Mouse (Mus musculus): Measurements from ENCODE around the gene Rfx8. TPM values are rescaled to one million over a fixed set of nuclear protein-coding genes. Genes with fewer than 3 reads are reported as not detected.
A peak's percentile ranks its signal among the peaks of the same experiment; 100 is the strongest.
"Not testable (repeated sequence)": the region's sequence is repeated elsewhere in the genome, so short reads cannot be mapped to it uniquely, and the experiment has no call there.

The Rfx8 gene
- polyA plus RNA-seq, 1 experiment from 2014 or later: 0.21 TPM

DNA sequence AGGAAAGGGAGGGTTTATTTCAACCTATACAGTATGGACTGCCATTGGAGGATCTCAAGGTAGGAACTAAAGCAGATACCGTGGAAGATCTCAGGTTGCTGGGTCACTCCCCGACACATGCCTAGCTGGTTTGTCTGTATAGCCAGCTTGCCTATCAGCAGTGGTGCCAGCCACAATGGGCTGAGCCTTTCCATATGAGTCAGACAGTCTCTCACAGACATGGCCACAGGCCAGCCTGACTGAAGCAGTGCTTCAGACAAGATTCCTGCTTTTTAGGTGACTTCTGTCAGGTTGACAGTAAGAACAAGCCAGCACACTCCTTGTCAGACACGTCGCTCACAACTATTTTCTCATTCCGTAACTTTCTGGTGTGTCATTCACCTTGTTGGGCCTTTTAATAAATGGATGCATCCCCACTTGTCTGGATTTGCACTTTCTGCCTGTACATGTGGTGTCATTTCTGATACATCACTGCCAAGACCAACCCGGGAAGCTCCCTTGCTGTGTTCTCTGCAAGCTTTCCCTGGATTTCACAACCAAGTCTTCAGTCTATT lies 63.7 kb downstream of the Rfx8 start:
- no peak overlapping the region for H3K27ac ChIP-seq (ENCODE audit: low read length)
- no peak overlapping the region for H3K4me3 ChIP-seq (ENCODE audit: low read length)
- WGBS: 77% methylated on average over 6 of the region's 6 CpGs
- no peak overlapping the region for H3K4me2 ChIP-seq (replicated peaks; ENCODE audit: low read depth, low read length)
- H3K9ac ChIP-seq (replicated peaks; ENCODE audit: low read length): no peak overlapping the region
- peaks cover 13% of the 10 kb centered on the region; the same call in 1 of the 2 replicates for H3K27me3 ChIP-seq (ENCODE audit: insufficient read depth, low read length)
- ATAC-seq (ENCODE audit: low FRiP score, low TSS enrichment): no peak
- H3K4me1 ChIP-seq (ENCODE audit: insufficient read depth, low read length): no peaks in the 10 kb centered on the region
- peaks cover 5% of the 10 kb centered on the region; the same call in 1 of the 2 replicates for H3K9me3 ChIP-seq (ENCODE audit: low read length)
- H3K36me3 ChIP-seq (ENCODE audit: insufficient read depth, low read length): no peaks in the 10 kb centered on the region

DNA sequence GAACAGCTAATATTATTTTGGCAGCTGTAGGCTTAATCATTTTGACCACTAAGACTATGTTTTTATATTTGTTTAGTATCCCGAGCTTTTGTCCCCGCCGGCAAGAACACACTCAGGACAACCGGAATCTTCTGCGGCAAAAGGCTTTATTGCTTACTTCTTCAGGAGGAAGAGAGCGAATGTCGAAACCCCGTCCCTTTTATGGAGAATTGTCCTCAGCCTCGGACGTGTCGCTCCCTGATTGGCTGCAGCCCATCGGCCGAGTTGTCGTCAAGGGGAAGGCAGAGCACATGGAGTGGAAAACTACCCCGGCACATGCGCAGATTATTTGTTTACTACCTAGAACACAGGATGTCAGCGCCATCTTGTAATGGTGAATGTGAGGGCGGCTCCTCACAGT lies 65.9 kb downstream of the Rfx8 start:
- Histone ChIP-seq H3K27me3 (ENCODE audit: insufficient read depth, low read length) (peaks cover 29% of the 10 kb centered on the region), H3K4me1 (ENCODE audit: insufficient read depth, low read length) (peaks cover 11% of the 10 kb centered on the region)
- not testable (repeated sequence) for ATAC-seq (ENCODE audit: low FRiP score, low TSS enrichment); H3K4me3 ChIP-seq (ENCODE audit: low read length); H3K9ac ChIP-seq (replicated peaks; ENCODE audit: low read length); H3K27ac ChIP-seq (ENCODE audit: low read length); H3K9me3 ChIP-seq (ENCODE audit: low read length); H3K36me3 ChIP-seq (ENCODE audit: insufficient read depth, low read length); H3K4me2 ChIP-seq (replicated peaks; ENCODE audit: low read depth, low read length)
- WGBS: 86% methylated on average over 18 of the region's 18 CpGs

GRCm38 (mm10) chr1:39653028-39653427 lies 67.8 kb downstream of the Rfx8 start:
- Histone ChIP-seq H3K9me3 (ENCODE audit: low read length) (no peaks in the 10 kb centered on the region), H3K27me3 (ENCODE audit: insufficient read depth, low read length) (peaks cover 45% of the 10 kb centered on the region), H3K4me2 (replicated peaks; ENCODE audit: low read depth, low read length) (no peak overlapping the region), H3K9ac (replicated peaks; ENCODE audit: low read length) (no peak overlapping the region), H3K36me3 (ENCODE audit: insufficient read depth, low read length) (no peaks in the 10 kb centered on the region), H3K4me1 (ENCODE audit: insufficient read depth, low read length) (peaks cover 11% of the 10 kb centered on the region), H3K27ac (ENCODE audit: low read length) (no peak overlapping the region), H3K4me3 (ENCODE audit: low read length) (no peak overlapping the region)
- ATAC-seq (ENCODE audit: low FRiP score, low TSS enrichment): no peak
- WGBS: 78% methylated on average over 4 of the region's 4 CpGs

DNA sequence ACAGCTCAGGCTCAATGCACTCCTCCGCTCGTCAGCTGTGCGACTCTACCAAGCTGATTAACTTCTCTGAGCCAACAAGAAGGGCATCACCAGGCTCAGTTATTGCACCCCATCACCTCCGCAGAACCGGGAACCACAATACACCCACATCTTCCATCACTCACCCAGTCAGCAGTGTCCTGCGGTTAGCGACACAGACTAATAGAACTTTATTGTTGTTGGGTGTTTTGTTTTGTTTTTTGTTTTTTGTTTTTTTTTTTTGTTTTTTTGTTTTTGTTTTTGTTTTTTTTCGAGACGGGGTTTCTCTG lies 69.6 kb downstream of the Rfx8 start, which contains the start of gene Creg2:
Gene Creg2, minus strand, starts transcription at position 234 of the 308 bp plus-strand sequence.
- peak; percentile 27; the same call in 1 of the 2 replicates for ATAC-seq (ENCODE audit: low FRiP score, low TSS enrichment)

GRCm38 (mm10) chr1:39650435-39651240 lies 70.2 kb downstream of the Rfx8 start:
- no peak overlapping the region for H3K27ac ChIP-seq (ENCODE audit: low read length)
- peaks cover 11% of the 10 kb centered on the region for H3K4me1 ChIP-seq (ENCODE audit: insufficient read depth, low read length)
- H3K4me3 ChIP-seq (ENCODE audit: low read length): peak overlapping the region; percentile 46
- WGBS: under 1% methylated on average over 73 of the region's 73 CpGs
- H3K9me3 ChIP-seq (ENCODE audit: low read length): no peaks in the 10 kb centered on the region
- peak overlapping the region; percentile 79 for H3K4me2 ChIP-seq (replicated peaks; ENCODE audit: low read depth, low read length)
- peak; percentile 87 for ATAC-seq (ENCODE audit: low FRiP score, low TSS enrichment)
- H3K36me3 ChIP-seq (ENCODE audit: insufficient read depth, low read length): no peaks in the 10 kb centered on the region
- peaks cover 45% of the 10 kb centered on the region for H3K27me3 ChIP-seq (ENCODE audit: insufficient read depth, low read length)
- peak overlapping the region; percentile 8 for H3K9ac ChIP-seq (replicated peaks; ENCODE audit: low read length)

More for the DNA sequence above, 69.6 kb downstream of the Rfx8 start, which contains the start of gene Creg2:
- Histone ChIP-seq H3K4me2 (replicated peaks; ENCODE audit: low read depth, low read length) (peak within 1 kb of the TSS; percentile 79), H3K27ac (ENCODE audit: low read length) (no peak within 1 kb of the TSS), H3K9ac (replicated peaks; ENCODE audit: low read length) (peak within 1 kb of the TSS; percentile 8), H3K27me3 (ENCODE audit: insufficient read depth, low read length) (peaks cover 45% of the 10 kb centered on the region), H3K36me3 (ENCODE audit: insufficient read depth, low read length) (no peaks in the 10 kb centered on the region), H3K9me3 (ENCODE audit: low read length) (no peaks in the 10 kb centered on the region), H3K4me3 (ENCODE audit: low read length) (peak within 1 kb of the TSS; percentile 46), H3K4me1 (ENCODE audit: insufficient read depth, low read length) (peaks cover 11% of the 10 kb centered on the region)
- WGBS: 37% methylated on average over 9 of the region's 9 CpGs

DNA sequence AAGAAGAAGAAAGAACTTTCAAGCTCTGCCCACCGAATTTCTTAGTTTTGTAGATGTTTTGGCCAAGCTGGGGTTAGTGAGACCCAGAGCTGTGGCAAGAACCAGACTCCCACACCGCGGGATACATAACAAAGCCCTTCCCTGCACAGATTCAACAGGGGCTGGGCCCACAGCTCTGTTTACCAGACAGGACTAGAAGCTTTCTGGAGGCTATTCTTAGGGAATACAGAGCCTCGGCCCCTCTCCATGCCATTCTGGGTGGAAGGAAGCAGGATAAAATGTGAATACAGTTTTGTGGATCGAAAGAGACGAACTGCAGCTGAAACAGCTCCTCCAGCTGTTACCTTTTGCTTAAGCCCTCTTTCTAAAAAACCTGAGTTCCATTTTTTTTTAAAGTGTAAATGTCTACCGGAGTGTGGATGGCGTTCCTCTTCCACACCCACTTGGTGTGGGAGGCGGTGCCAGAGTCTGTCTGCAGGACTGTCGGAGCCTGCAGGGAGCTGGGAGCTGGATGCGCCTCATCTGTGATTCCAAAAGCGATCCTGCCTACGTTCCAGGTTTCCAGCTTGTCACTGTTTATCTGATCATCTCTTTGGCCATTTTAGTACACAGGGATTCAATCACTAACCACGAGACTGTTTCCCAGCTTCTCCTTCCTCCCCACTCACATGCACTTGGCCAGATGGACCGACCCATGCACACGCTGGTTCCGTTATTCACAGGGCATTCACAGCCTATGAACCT lies 70.9 kb downstream of the Rfx8 start:
- peak overlapping the region; percentile 46 for H3K4me3 ChIP-seq (ENCODE audit: low read length)
- no peak overlapping the region for H3K27ac ChIP-seq (ENCODE audit: low read length)
- no peaks in the 10 kb centered on the region for H3K36me3 ChIP-seq (ENCODE audit: insufficient read depth, low read length)
- peak overlapping the region; percentile 79 for H3K4me2 ChIP-seq (replicated peaks; ENCODE audit: low read depth, low read length)
- ATAC-seq (ENCODE audit: low FRiP score, low TSS enrichment): no peak; the same call in 1 of the 2 replicates
- peaks cover 11% of the 10 kb centered on the region for H3K4me1 ChIP-seq (ENCODE audit: insufficient read depth, low read length)
- WGBS: 18% methylated on average over 17 of the region's 17 CpGs
- peak overlapping the region; percentile 8; the same call in 1 of the 2 replicates for H3K9ac ChIP-seq (replicated peaks; ENCODE audit: low read length)
- H3K9me3 ChIP-seq (ENCODE audit: low read length): no peaks in the 10 kb centered on the region
- H3K27me3 ChIP-seq (ENCODE audit: insufficient read depth, low read length): peaks cover 45% of the 10 kb centered on the region

GRCm38 (mm10) chr1:39648584-39648983 lies 72.2 kb downstream of the Rfx8 start:
- Histone ChIP-seq H3K27ac (ENCODE audit: low read length) (no peak overlapping the region), H3K9ac (replicated peaks; ENCODE audit: low read length) (no peak overlapping the region), H3K4me2 (replicated peaks; ENCODE audit: low read depth, low read length) (no peak overlapping the region), H3K4me1 (ENCODE audit: insufficient read depth, low read length) (peaks cover 11% of the 10 kb centered on the region), H3K27me3 (ENCODE audit: insufficient read depth, low read length) (peaks cover 44% of the 10 kb centered on the region), H3K36me3 (ENCODE audit: insufficient read depth, low read length) (no peaks in the 10 kb centered on the region), H3K4me3 (ENCODE audit: low read length) (no peak overlapping the region), H3K9me3 (ENCODE audit: low read length) (no peaks in the 10 kb centered on the region)
- WGBS: 82% methylated on average over 7 of the region's 7 CpGs
- no peak for ATAC-seq (ENCODE audit: low FRiP score, low TSS enrichment)

DNA sequence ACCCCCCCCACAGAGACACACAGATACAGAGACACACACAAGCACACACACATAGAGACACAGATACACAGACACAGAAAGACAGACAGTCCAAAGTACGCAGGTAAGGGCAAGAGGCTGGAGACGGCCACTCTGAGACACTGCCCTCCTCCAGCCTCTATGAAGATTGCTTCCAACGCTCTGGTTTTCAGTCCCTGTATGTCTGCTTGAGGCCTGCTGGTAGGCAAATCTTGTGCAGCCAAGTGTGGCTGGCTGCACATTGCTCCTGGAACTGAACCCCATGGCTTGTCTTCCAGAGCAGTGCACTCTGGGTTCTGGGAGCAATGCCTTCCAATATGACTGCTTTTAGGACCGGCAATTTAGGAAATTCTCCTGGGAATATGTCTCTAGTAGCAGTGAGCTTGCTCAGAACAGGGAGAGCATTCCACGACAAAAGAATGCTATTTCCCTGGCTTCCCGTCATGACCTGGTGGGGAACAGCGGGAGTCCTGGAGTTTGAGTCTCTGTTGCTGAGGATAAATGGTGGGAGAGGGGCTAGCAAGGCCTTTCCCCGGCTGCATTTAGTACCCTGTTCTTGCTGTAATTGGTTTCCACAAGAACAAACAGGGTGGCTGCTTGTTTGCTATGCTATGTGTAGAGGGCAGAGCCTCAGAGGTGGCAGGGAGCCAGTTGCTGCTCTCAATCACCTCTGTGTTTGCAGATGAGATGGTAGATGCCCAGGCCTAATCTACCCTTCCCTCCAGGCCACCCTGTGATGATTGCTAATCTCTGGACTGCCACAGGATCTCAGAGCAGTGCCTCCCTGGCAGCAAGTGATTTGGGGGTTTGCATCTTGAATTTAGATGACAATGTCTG lies 74.7 kb downstream of the Rfx8 start:
- peaks cover 10% of the 10 kb centered on the region for H3K4me1 ChIP-seq (ENCODE audit: insufficient read depth, low read length)
- H3K27ac ChIP-seq (ENCODE audit: low read length): no peak overlapping the region
- no peak overlapping the region for H3K9ac ChIP-seq (replicated peaks; ENCODE audit: low read length)
- H3K4me2 ChIP-seq (replicated peaks; ENCODE audit: low read depth, low read length): no peak overlapping the region
- H3K4me3 ChIP-seq (ENCODE audit: low read length): no peak overlapping the region
- peaks cover 27% of the 10 kb centered on the region for H3K27me3 ChIP-seq (ENCODE audit: insufficient read depth, low read length)
- H3K36me3 ChIP-seq (ENCODE audit: insufficient read depth, low read length): no peaks in the 10 kb centered on the region
- H3K9me3 ChIP-seq (ENCODE audit: low read length): peaks cover 5% of the 10 kb centered on the region; the same call in 1 of the 2 replicates
- WGBS: 42% methylated on average over 8 of the region's 8 CpGs
- ATAC-seq (ENCODE audit: low FRiP score, low TSS enrichment): peak; percentile 47; the same call in 1 of the 2 replicates

DNA sequence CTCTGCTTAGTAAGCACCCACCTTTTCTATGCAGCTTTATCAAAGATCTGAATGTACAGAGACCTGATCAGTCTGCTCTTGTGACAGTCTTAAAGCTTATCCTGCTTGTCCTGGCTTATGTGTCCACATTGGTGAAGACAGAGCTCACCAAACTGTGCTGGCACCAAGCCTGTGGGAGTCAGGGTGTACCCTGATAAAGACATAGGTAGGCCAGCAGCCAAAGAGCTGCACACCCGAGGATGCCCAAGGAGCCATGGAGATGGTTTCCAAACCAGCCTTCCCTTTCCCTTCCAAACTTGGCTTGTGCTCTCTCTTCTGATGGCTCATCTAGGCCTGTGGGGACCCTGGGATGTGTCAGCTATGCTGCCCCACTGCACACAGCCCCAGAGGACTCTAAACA lies 76.5 kb downstream of the Rfx8 start:
- ATAC-seq (ENCODE audit: low FRiP score, low TSS enrichment): no peak
- no peaks in the 10 kb centered on the region for H3K36me3 ChIP-seq (ENCODE audit: insufficient read depth, low read length)
- H3K4me1 ChIP-seq (ENCODE audit: insufficient read depth, low read length): no peaks in the 10 kb centered on the region
- no peak overlapping the region for H3K4me2 ChIP-seq (replicated peaks; ENCODE audit: low read depth, low read length)
- H3K4me3 ChIP-seq (ENCODE audit: low read length): no peak overlapping the region
- H3K27ac ChIP-seq (ENCODE audit: low read length): no peak overlapping the region
- no peak overlapping the region for H3K9ac ChIP-seq (replicated peaks; ENCODE audit: low read length)
- H3K27me3 ChIP-seq (ENCODE audit: insufficient read depth, low read length): peaks cover 10% of the 10 kb centered on the region
- WGBS: 67% methylated on average over 1 of the region's 1 CpGs
- peaks cover 5% of the 10 kb centered on the region; the same call in 1 of the 2 replicates for H3K9me3 ChIP-seq (ENCODE audit: low read length)

All from kidney, embryonic 16.5 days (tissue).